Mouse (Mus musculus) erythroblast, embryonic 14.5 days (primary cell): Measurements from ENCODE around the gene Rbms3.

Experiments used
- GATA1 ChIP-seq: IDR thresholded peaks from 2 replicates; pipeline ENCODE4 v1.6.1; 2012; ENCODE audit warnings: low read length, inconsistent platforms, mixed read lengths
- TAL1 ChIP-seq: IDR thresholded peaks from 3 replicates; pipeline ENCODE4 v1.6.1; 2012; ENCODE audit warnings: low read length, inconsistent platforms, mixed read lengths

- TF ChIP-seq GATA1 (no peak), TAL1 (no peak)
These were observed 758.1 kb downstream of the Rbms3 start for GRCm38 (mm10) chr9:116871576-116871975.
